Mouse (Mus musculus) heart, embryonic 16.5 days (tissue): ENCODE results near the gene Spats1. TPM values are rescaled to one million over a fixed set of nuclear protein-coding genes. Genes with fewer than 3 reads are reported as not detected.

Experiments used
- ATAC-seq: fragments of 200-750 bp; cut with Nextera tagmentation; replicated peaks from 2 replicates; pipeline ENCODE4 v1.8.0; 2017; ENCODE audit warnings: moderate number of reproducible peaks; ENCODE audit not compliant: insufficient read depth, low FRiP score; ENCODE audit errors: extremely low read depth
- H3K27ac ChIP-seq: fragments of 300-500 bp; sonication (generic); 2 replicates; pipeline ENCODE4 v1.5.1; 2014; ENCODE audit warnings: mild to moderate bottlenecking, low read length, control low read depth, moderate library complexity
- H3K27me3 ChIP-seq: fragments of 300-500 bp; sonication (generic); 2 replicates; pipeline ENCODE4 v1.6.1; 2014; ENCODE audit warnings: low read length, mixed read lengths; ENCODE audit not compliant: control insufficient read depth, insufficient read depth
- H3K36me3 ChIP-seq: fragments of 300-500 bp; sonication (generic); 2 replicates; pipeline ENCODE4 v1.6.1; 2014; ENCODE audit not compliant: control insufficient read depth, insufficient read depth
- H3K4me1 ChIP-seq: fragments of 300-500 bp; sonication (generic); 2 replicates; pipeline ENCODE4 v1.6.1; 2014; ENCODE audit warnings: low read length, mixed read lengths; ENCODE audit not compliant: control insufficient read depth, insufficient read depth
- H3K4me2 ChIP-seq: fragments of 300-500 bp; sonication (generic); 2 replicates; pipeline ENCODE4 v1.6.1; 2014; ENCODE audit warnings: low read depth, mild to moderate bottlenecking, control low read depth, low read length
- H3K4me3 ChIP-seq: fragments of 300-500 bp; sonication (generic); 2 replicates; pipeline ENCODE4 v1.5.1; 2014; ENCODE audit warnings: mild to moderate bottlenecking, control low read depth, low read length
- H3K9ac ChIP-seq: fragments of 300-500 bp; sonication (generic); 2 replicates; pipeline ENCODE4 v1.6.1; 2014; ENCODE audit warnings: low read length, control low read depth
- H3K9me3 ChIP-seq: fragments of 300-500 bp; sonication (generic); replicated peaks from 2 replicates; pipeline ENCODE4 v1.6.1; 2016; ENCODE audit warnings: low read length; ENCODE audit not compliant: control insufficient read depth
- WGBS: fragments of 180-500 bp; shearing (Covaris S2); extraction: QIAGEN DNeasy Blood & Tissue Kit; methylation state at CpG from one replicate; pipeline ENCODE4 v1.1.7; 2014; 5-methylcytosine and 5-hydroxymethylcytosine counted together
- polyA plus RNA-seq: library from polyadenylated mRNA; unstranded; fragments of >200 nt; fragmentation: Nextera tagmentation; extraction: Ambion mirVana; gene quantifications from 2 replicates; pipeline ENCODE4 v1.2.1, GENCODE M21; 2015

Gene Spats1
- polyA plus RNA-seq, 1 experiment from 2014 or later, result 1.2 TPM

- H3K27ac ChIP-seq, result no peak overlapping the region
- ATAC-seq, result no peak
- H3K9ac ChIP-seq, result no peak overlapping the region
- 6% methylated on average over 12 of the region's 12 CpGs for whole genome bisulfite sequencing
- H3K4me3 ChIP-seq, result no peak overlapping the region
- peaks cover 10% of the 10 kb centered on the region for H3K4me1 ChIP-seq
- H3K9me3 ChIP-seq, result peaks cover 3% of the 10 kb centered on the region; the same call in 1 of the 2 replicates
- no peak overlapping the region for H3K4me2 ChIP-seq
- H3K36me3 ChIP-seq, result no peaks in the 10 kb centered on the region
- H3K27me3 ChIP-seq, result peaks cover 5% of the 10 kb centered on the region; the same call in 1 of the 2 replicates
Measured at GRCm38 (mm10) chr17:45478234-45478825, 3.1 kb upstream of the Spats1 start.

GRCm38 (mm10) chr17:45474146-45474545, 1.1 kb downstream of the Spats1 start:
- ATAC-seq, result no peak
- no peak overlapping the region; the same call in 1 of the 2 replicates for H3K9ac ChIP-seq
- WGBS, result 71% methylated on average over 8 of the region's 8 CpGs
- H3K4me3 ChIP-seq, result peak overlapping the region; percentile 58
- H3K4me1 ChIP-seq, result peaks cover 10% of the 10 kb centered on the region
- H3K4me2 ChIP-seq, result peak overlapping the region; percentile 83
- H3K27ac ChIP-seq, result no peak overlapping the region
- no peaks in the 10 kb centered on the region for H3K9me3 ChIP-seq
- H3K27me3 ChIP-seq, result peaks cover 5% of the 10 kb centered on the region; the same call in 1 of the 2 replicates
- H3K36me3 ChIP-seq, result no peaks in the 10 kb centered on the region

GRCm38 (mm10) chr17:45473667-45474066, 1.5 kb downstream of the Spats1 start:
- WGBS, result 79% methylated on average over 6 of the region's 6 CpGs
- H3K27me3 ChIP-seq, result peaks cover 5% of the 10 kb centered on the region; the same call in 1 of the 2 replicates
- H3K27ac ChIP-seq, result no peak overlapping the region
- H3K4me1 ChIP-seq, result peaks cover 10% of the 10 kb centered on the region
- no peak for ATAC-seq
- no peaks in the 10 kb centered on the region for H3K36me3 ChIP-seq
- H3K9ac ChIP-seq, result no peak overlapping the region
- no peak overlapping the region for H3K4me3 ChIP-seq
- H3K4me2 ChIP-seq, result no peak overlapping the region
- no peaks in the 10 kb centered on the region for H3K9me3 ChIP-seq

GRCm38 (mm10) chr17:45470726-45471125, 4.5 kb downstream of the Spats1 start:
- H3K36me3 ChIP-seq, result no peaks in the 10 kb centered on the region
- 74% methylated on average over 7 of the region's 7 CpGs for WGBS
- H3K4me2 ChIP-seq, result no peak overlapping the region
- peaks cover 8% of the 10 kb centered on the region for H3K4me1 ChIP-seq
- ATAC-seq, result no peak
- no peak overlapping the region for H3K4me3 ChIP-seq
- H3K9me3 ChIP-seq, result peaks cover 2% of the 10 kb centered on the region; the same call in 1 of the 2 replicates
- no peaks in the 10 kb centered on the region for H3K27me3 ChIP-seq
- H3K9ac ChIP-seq, result no peak overlapping the region
- H3K27ac ChIP-seq, result no peak overlapping the region

- no peak overlapping the region for H3K4me2 ChIP-seq
- no peak overlapping the region for H3K9ac ChIP-seq
- no peaks in the 10 kb centered on the region for H3K36me3 ChIP-seq
- no peaks in the 10 kb centered on the region for H3K27me3 ChIP-seq
- H3K27ac ChIP-seq, result no peak overlapping the region
- no peak for ATAC-seq
- 76% methylated on average over 5 of the region's 5 CpGs for WGBS
- H3K4me1 ChIP-seq, result no peaks in the 10 kb centered on the region
- H3K4me3 ChIP-seq, result no peak overlapping the region
- peaks cover 2% of the 10 kb centered on the region; the same call in 1 of the 2 replicates for H3K9me3 ChIP-seq
Measured at GRCm38 (mm10) chr17:45468302-45468701, 6.9 kb downstream of the Spats1 start.

- Histone ChIP-seq H3K4me3 (no peak overlapping the region), H3K9me3 (peaks cover 2% of the 10 kb centered on the region; the same call in 1 of the 2 replicates), H3K4me1 (no peaks in the 10 kb centered on the region), H3K36me3 (no peaks in the 10 kb centered on the region), H3K27me3 (no peaks in the 10 kb centered on the region), H3K9ac (no peak overlapping the region), H3K4me2 (no peak overlapping the region), H3K27ac (no peak overlapping the region)
- 67% methylated on average over 2 of the region's 2 CpGs for WGBS
- no peak for ATAC-seq
Measured at GRCm38 (mm10) chr17:45466701-45467100, 8.5 kb downstream of the Spats1 start.

GRCm38 (mm10) chr17:45464255-45464654, 11.0 kb downstream of the Spats1 start:
- Histone ChIP-seq H3K27ac (no peak overlapping the region), H3K9me3 (peaks cover 2% of the 10 kb centered on the region; the same call in 1 of the 2 replicates), H3K9ac (no peak overlapping the region), H3K4me2 (no peak overlapping the region), H3K4me1 (no peaks in the 10 kb centered on the region), H3K36me3 (no peaks in the 10 kb centered on the region), H3K4me3 (no peak overlapping the region), H3K27me3 (no peaks in the 10 kb centered on the region)
- 74% methylated on average over 9 of the region's 9 CpGs for WGBS
- ATAC-seq, result no peak

- WGBS, result 91% methylated on average over 4 of the region's 4 CpGs
- H3K27ac ChIP-seq, result no peak overlapping the region
Measured at GRCm38 (mm10) chr17:45462506-45462905, 12.7 kb downstream of the Spats1 start.

GRCm38 (mm10) chr17:45459062-45459461, 16.2 kb downstream of the Spats1 start:
- H3K4me1 ChIP-seq, result no peaks in the 10 kb centered on the region
- H3K9me3 ChIP-seq, result no peaks in the 10 kb centered on the region
- no peak for ATAC-seq
- no peaks in the 10 kb centered on the region for H3K36me3 ChIP-seq
- H3K27me3 ChIP-seq, result no peaks in the 10 kb centered on the region
- no peak overlapping the region for H3K9ac ChIP-seq
- H3K27ac ChIP-seq, result no peak overlapping the region
- 82% methylated on average over 8 of the region's 8 CpGs for WGBS
- H3K4me3 ChIP-seq, result no peak overlapping the region
- H3K4me2 ChIP-seq, result no peak overlapping the region

More at GRCm38 (mm10) chr17:45462506-45462905, 12.7 kb downstream of the Spats1 start:
- H3K9ac ChIP-seq, result no peak overlapping the region
- no peaks in the 10 kb centered on the region for H3K36me3 ChIP-seq
- no peak overlapping the region for H3K4me3 ChIP-seq
- H3K4me1 ChIP-seq, result no peaks in the 10 kb centered on the region
- H3K27me3 ChIP-seq, result no peaks in the 10 kb centered on the region
- ATAC-seq, result no peak
- H3K9me3 ChIP-seq, result no peaks in the 10 kb centered on the region; the same call in 1 of the 2 replicates
- no peak overlapping the region for H3K4me2 ChIP-seq
